Mouse (Mus musculus) heart, embryonic 12.5 days (tissue): Measurements from ENCODE around the gene Pi4ka. TPM values are rescaled to one million over a fixed set of nuclear protein-coding genes. Genes with fewer than 3 reads are reported as not detected.

Experiments
- ATAC-seq: fragments of 200-750 bp; cut with Nextera tagmentation; 2 replicates; pipeline ENCODE4 v1.8.0; 2017; ENCODE audit warnings: moderate TSS enrichment, moderate library complexity; ENCODE audit not compliant: insufficient number of reproducible peaks, low FRiP score
- H3K27ac ChIP-seq: fragments of 300-500 bp; sonication (generic); 2 replicates; pipeline ENCODE4 v1.5.1; 2016; ENCODE audit warnings: mild to moderate bottlenecking, moderate library complexity; ENCODE audit not compliant: poor library complexity, severe bottlenecking
- H3K27me3 ChIP-seq: fragments of 300-500 bp; sonication (generic); replicated peaks from 2 replicates; pipeline ENCODE4 v1.6.1; 2016; ENCODE audit warnings: mild to moderate bottlenecking, moderate library complexity
- H3K36me3 ChIP-seq: fragments of 300-500 bp; sonication (generic); 2 replicates; pipeline ENCODE4 v1.6.1; 2016; ENCODE audit warnings: mild to moderate bottlenecking, moderate library complexity
- H3K4me1 ChIP-seq: fragments of 300-500 bp; sonication (generic); replicated peaks from 2 replicates; pipeline ENCODE4 v1.6.1; 2016; ENCODE audit warnings: mild to moderate bottlenecking
- H3K4me2 ChIP-seq: fragments of 300-500 bp; sonication (generic); 2 replicates; pipeline ENCODE4 v1.6.1; 2016; ENCODE audit warnings: mild to moderate bottlenecking, moderate library complexity
- H3K4me3 ChIP-seq: fragments of 300-500 bp; sonication (generic); 2 replicates; pipeline ENCODE4 v1.5.1; 2016; ENCODE audit warnings: mild to moderate bottlenecking
- H3K9ac ChIP-seq: fragments of 300-500 bp; sonication (generic); 2 replicates; pipeline ENCODE4 v1.6.1; 2016; ENCODE audit warnings: mild to moderate bottlenecking, moderate library complexity
- H3K9me3 ChIP-seq: fragments of 300-500 bp; sonication (generic); replicated peaks from 2 replicates; pipeline ENCODE4 v1.6.1; 2016; ENCODE audit warnings: mild to moderate bottlenecking, moderate library complexity
- WGBS: fragments of 180-500 bp; shearing (Covaris S2); methylation state at CpG from one replicate; pipeline ENCODE4 v1.1.7; 2016; 5-methylcytosine and 5-hydroxymethylcytosine counted together
- polyA plus RNA-seq: library from polyadenylated mRNA; unstranded; fragments of >200 nt; fragmentation: Nextera tagmentation; extraction: Ambion mirVana; gene quantifications from 2 replicates; pipeline ENCODE4 v1.2.1, GENCODE M21; 2016

Pi4ka gene
- polyA plus RNA-seq, 1 experiment from 2014 or later, result 45.4 TPM

- H3K4me3 ChIP-seq, result no peak overlapping the region
- H3K4me2 ChIP-seq, result no peak overlapping the region
- no peaks in the 10 kb centered on the region for H3K27me3 ChIP-seq
- no peaks in the 10 kb centered on the region for H3K9me3 ChIP-seq
- H3K36me3 ChIP-seq, result peaks cover 7% of the 10 kb centered on the region; the same call in 1 of the 2 replicates
- H3K9ac ChIP-seq, result no peak overlapping the region
- no peak for ATAC-seq
- WGBS, result 69% methylated on average over 3 of the region's 3 CpGs
- H3K27ac ChIP-seq, result no peak overlapping the region
- peaks cover 77% of the 10 kb centered on the region for H3K4me1 ChIP-seq
Observed at GRCm38 (mm10) chr16:17252086-17252726, 153.9 kb downstream of the Pi4ka start.

GRCm38 (mm10) chr16:17251539-17251938 is 154.6 kb downstream of the Pi4ka start:
- ATAC-seq, result no peak

DNA sequence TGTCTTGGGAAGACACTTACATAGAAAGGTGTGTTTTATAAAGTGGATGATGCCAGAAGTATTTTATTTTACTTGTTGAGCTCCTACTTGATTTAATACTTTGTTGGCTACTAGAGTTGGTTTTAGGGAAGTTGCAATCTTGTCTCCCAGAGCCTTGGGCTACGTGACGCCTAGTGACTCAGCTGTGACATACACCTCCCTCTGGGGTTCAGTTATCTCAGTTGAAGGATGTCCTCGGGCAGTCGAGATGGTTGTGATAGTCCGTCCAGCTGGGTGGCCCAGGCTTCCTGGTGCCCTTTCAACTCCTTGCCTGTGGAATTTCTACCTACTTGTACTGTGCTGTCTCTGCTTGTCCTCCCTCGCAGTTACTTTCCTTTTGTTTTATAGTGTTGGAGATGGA is 157.0 kb downstream of the Pi4ka start:
- no peaks in the 10 kb centered on the region for H3K9me3 ChIP-seq
- no peaks in the 10 kb centered on the region for H3K27me3 ChIP-seq
- H3K4me2 ChIP-seq, result 0 out of 2 replicates have a peak overlapping the region, but pooled peaks have one; percentile 4
- H3K27ac ChIP-seq, result no peak overlapping the region
- peaks cover 76% of the 10 kb centered on the region for H3K4me1 ChIP-seq
- no peak overlapping the region for H3K9ac ChIP-seq
- WGBS, result 24% methylated on average over 6 of the region's 6 CpGs
- peak; percentile 47; the same call in 1 of the 2 replicates for ATAC-seq
- H3K36me3 ChIP-seq, result no peaks in the 10 kb centered on the region
- no peak overlapping the region for H3K4me3 ChIP-seq

More at GRCm38 (mm10) chr16:17251539-17251938, 154.6 kb downstream of the Pi4ka start:
- H3K27ac ChIP-seq, result no peak overlapping the region
- no peak overlapping the region for H3K9ac ChIP-seq
- H3K36me3 ChIP-seq, result peaks cover 7% of the 10 kb centered on the region; the same call in 1 of the 2 replicates
- H3K4me2 ChIP-seq, result no peak overlapping the region
- no peaks in the 10 kb centered on the region for H3K27me3 ChIP-seq
- H3K4me1 ChIP-seq, result peaks cover 83% of the 10 kb centered on the region
- no peaks in the 10 kb centered on the region for H3K9me3 ChIP-seq
- H3K4me3 ChIP-seq, result no peak overlapping the region
- WGBS, result 44% methylated on average over 3 of the region's 3 CpGs

- H3K4me3 ChIP-seq, result no peak overlapping the region
- peak overlapping the region; percentile 59 for H3K27ac ChIP-seq
- no peak overlapping the region for H3K4me2 ChIP-seq
- WGBS, result 44% methylated on average over 4 of the region's 4 CpGs
- no peaks in the 10 kb centered on the region for H3K36me3 ChIP-seq
- H3K4me1 ChIP-seq, result peaks cover 72% of the 10 kb centered on the region
- H3K27me3 ChIP-seq, result no peaks in the 10 kb centered on the region
- no peak for ATAC-seq
- no peaks in the 10 kb centered on the region for H3K9me3 ChIP-seq
- H3K9ac ChIP-seq, result no peak overlapping the region
Observed at GRCm38 (mm10) chr16:17247727-17248126, 158.4 kb downstream of the Pi4ka start.

- Histone ChIP-seq H3K9me3 (no peaks in the 10 kb centered on the region), H3K4me2 (no peak overlapping the region), H3K36me3 (no peaks in the 10 kb centered on the region), H3K9ac (no peak overlapping the region), H3K27me3 (no peaks in the 10 kb centered on the region), H3K4me3 (no peak overlapping the region), H3K27ac (no peak overlapping the region), H3K4me1 (peaks cover 59% of the 10 kb centered on the region)
- no peak for ATAC-seq
- 79% methylated on average over 1 of the region's 1 CpGs for WGBS
Observed at GRCm38 (mm10) chr16:17244996-17245395, 161.1 kb downstream of the Pi4ka start.

GRCm38 (mm10) chr16:17243731-17244130 is 162.4 kb downstream of the Pi4ka start:
- H3K9me3 ChIP-seq, result no peaks in the 10 kb centered on the region
- no peaks in the 10 kb centered on the region for H3K36me3 ChIP-seq
- no peak overlapping the region for H3K4me2 ChIP-seq
- no peak for ATAC-seq
- H3K27me3 ChIP-seq, result no peaks in the 10 kb centered on the region
- H3K4me3 ChIP-seq, result no peak overlapping the region
- peak overlapping the region; percentile 7; the same call in 1 of the 2 replicates for H3K27ac ChIP-seq
- 29% methylated on average over 1 of the region's 1 CpGs for WGBS
- peaks cover 59% of the 10 kb centered on the region for H3K4me1 ChIP-seq
- H3K9ac ChIP-seq, result no peak overlapping the region

- no peaks in the 10 kb centered on the region for H3K9me3 ChIP-seq
- no peak overlapping the region for H3K27ac ChIP-seq
- no peaks in the 10 kb centered on the region for H3K27me3 ChIP-seq
- H3K4me1 ChIP-seq, result peaks cover 72% of the 10 kb centered on the region
- 65% methylated on average over 2 of the region's 2 CpGs for WGBS
- no peak overlapping the region for H3K4me2 ChIP-seq
- no peak overlapping the region for H3K9ac ChIP-seq
- ATAC-seq, result no peak
- H3K36me3 ChIP-seq, result no peaks in the 10 kb centered on the region
- H3K4me3 ChIP-seq, result no peak overlapping the region
Observed at GRCm38 (mm10) chr16:17239409-17239808, 166.7 kb downstream of the Pi4ka start.

DNA sequence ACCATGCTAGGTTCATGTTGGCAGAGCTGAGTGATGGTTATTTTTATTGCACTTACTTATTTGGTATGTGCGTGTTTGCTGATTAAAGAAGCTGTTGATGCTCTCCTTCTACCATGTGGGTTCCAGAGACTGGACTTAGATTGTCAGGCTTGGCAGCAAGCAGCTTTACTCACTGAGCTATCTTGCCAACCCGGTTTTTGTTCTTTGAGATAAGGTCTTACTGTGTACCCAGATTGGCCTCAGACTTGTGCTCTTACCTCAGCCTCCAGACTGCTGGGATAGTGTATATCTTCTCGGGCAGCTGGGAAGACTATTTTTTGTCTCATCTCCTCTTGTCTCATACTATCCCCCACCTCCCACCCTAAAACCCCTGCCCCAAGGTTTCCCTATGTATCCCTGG is 168.5 kb downstream of the Pi4ka start:
- Histone ChIP-seq H3K9ac (no peak overlapping the region), H3K4me3 (no peak overlapping the region), H3K27ac (no peak overlapping the region), H3K4me1 (peaks cover 67% of the 10 kb centered on the region), H3K36me3 (no peaks in the 10 kb centered on the region), H3K4me2 (no peak overlapping the region), H3K27me3 (no peaks in the 10 kb centered on the region), H3K9me3 (no peaks in the 10 kb centered on the region)
- WGBS, result 40% methylated on average over 3 of the region's 3 CpGs
- no peak for ATAC-seq

DNA sequence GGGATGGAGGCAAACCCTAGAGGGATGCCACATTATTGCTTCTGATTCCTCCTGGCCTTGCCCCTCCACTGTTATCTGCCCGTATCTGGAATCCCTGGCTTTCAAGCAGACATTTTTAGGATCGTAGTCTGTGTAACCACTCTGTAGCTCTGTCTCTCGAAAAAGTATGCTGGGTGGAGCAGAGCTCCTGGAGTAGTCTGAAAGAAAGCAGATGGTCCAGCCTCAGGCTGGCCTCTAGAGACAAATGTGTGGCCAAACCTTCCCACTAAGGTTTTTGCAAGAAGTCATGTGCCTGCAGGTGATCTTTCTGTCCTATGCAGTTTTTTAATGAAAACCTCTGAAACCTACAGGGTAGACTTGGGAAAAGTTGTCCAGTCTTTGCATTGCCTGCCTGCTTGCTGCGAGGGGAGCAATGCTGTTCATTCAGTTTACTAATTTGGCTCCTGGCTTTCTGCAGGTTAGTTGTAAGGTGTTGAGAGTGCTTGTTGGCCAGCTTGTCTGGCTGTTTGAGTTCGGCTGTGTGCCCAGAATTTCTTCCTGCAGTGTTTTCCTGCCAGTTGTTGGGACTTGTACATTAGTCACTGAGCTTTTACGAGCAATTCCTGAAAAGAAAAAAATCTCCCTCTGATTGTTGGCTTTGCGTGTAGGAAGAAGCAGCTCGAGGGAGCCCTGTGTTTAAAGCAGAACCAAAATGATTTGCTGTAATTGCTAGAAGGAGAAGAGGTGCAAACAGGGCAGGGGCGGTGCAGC is 171.0 kb downstream of the Pi4ka start:
- Histone ChIP-seq H3K27ac (peak overlapping the region; percentile 91; the same call in 1 of the 2 replicates), H3K36me3 (no peaks in the 10 kb centered on the region), H3K4me1 (peaks cover 59% of the 10 kb centered on the region), H3K4me2 (peak overlapping the region; percentile 90), H3K9me3 (no peaks in the 10 kb centered on the region), H3K4me3 (peak overlapping the region; percentile 92), H3K27me3 (no peaks in the 10 kb centered on the region), H3K9ac (peak overlapping the region; percentile 94)
- ATAC-seq, result no peak
- 35% methylated on average over 9 of the region's 9 CpGs for WGBS

DNA sequence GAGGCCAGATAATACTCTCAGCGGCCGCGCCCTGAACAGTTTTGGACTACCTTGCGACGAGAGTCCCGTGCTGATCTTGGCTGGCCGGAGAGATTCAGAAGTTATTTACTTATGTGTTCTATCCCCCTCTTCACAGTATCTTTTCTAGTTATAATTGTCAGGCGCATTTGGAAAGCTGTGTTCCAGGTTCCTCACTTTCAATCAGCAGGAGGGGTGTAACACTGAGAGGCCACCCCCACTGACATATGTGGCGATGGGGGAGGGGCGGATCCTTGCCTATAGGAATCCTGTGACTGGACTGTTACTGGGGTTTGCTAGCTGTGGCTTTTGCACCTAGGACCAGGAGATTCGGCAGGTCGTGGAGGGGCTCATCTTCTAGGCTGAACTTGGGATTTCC is 171.6 kb downstream of the Pi4ka start:
- H3K9me3 ChIP-seq, result peaks cover 3% of the 10 kb centered on the region; the same call in 1 of the 2 replicates
- peak overlapping the region; percentile 92 for H3K4me3 ChIP-seq
- H3K27ac ChIP-seq, result peak overlapping the region; percentile 91
- H3K36me3 ChIP-seq, result no peaks in the 10 kb centered on the region
- peak overlapping the region; percentile 90 for H3K4me2 ChIP-seq
- no peak for ATAC-seq
- WGBS, result under 1% methylated on average over 12 of the region's 12 CpGs
- H3K27me3 ChIP-seq, result no peaks in the 10 kb centered on the region
- peaks cover 53% of the 10 kb centered on the region for H3K4me1 ChIP-seq
- H3K9ac ChIP-seq, result peak overlapping the region; percentile 94

- Histone ChIP-seq H3K4me1 (peaks cover 48% of the 10 kb centered on the region), H3K9ac (peak overlapping the region; percentile 94)
- under 1% methylated on average over 60 of the region's 62 CpGs for WGBS
Observed at GRCm38 (mm10) chr16:17233702-17234498, 172.2 kb downstream of the Pi4ka start.

More at GRCm38 (mm10) chr16:17233702-17234498, 172.2 kb downstream of the Pi4ka start:
- Histone ChIP-seq H3K36me3 (no peaks in the 10 kb centered on the region), H3K27ac (peak overlapping the region; percentile 91), H3K9me3 (peaks cover 3% of the 10 kb centered on the region; the same call in 1 of the 2 replicates), H3K4me3 (peak overlapping the region; percentile 92), H3K4me2 (peak overlapping the region; percentile 90), H3K27me3 (no peaks in the 10 kb centered on the region)
- peak; percentile 63 for ATAC-seq
